Mouse (Mus musculus): ENCODE results near the gene Tbl2. TPM values are rescaled to one million over a fixed set of nuclear protein-coding genes. Genes with fewer than 3 reads are reported as not detected.

Tbl2 gene
- polyA plus RNA-seq, 1 experiment from 2014 or later, result 16.4 TPM

Small RNAs within 50 kb of the gene (microRNA-seq; reads per million reads assigned to microRNA genes)
- gene Gm25315, result not detected

Other genes with a start within 250 kb of the Tbl2 start
- not detected in 2 replicates for gene Tmem270, start 242.9 kb upstream of the Tbl2 start, polyA plus RNA-seq (2014; fragmentation: Nextera tagmentation; extraction: Ambion mirVana)
- gene Cldn13, start 234.1 kb upstream of the Tbl2 start, polyA plus RNA-seq (2014; fragmentation: Nextera tagmentation; extraction: Ambion mirVana), result 0.32 TPM in 1 of 2 replicates, not detected in the other
- gene Mettl27, start 217.3 kb upstream of the Tbl2 start, polyA plus RNA-seq (2014; fragmentation: Nextera tagmentation; extraction: Ambion mirVana), result 3.7 and 7.4 TPM in 2 replicates
- gene Cldn4, start 202.7 kb upstream of the Tbl2 start, polyA plus RNA-seq (2014; fragmentation: Nextera tagmentation; extraction: Ambion mirVana), result not detected in 2 replicates
- 0.48 and 0.57 TPM in 2 replicates for gene Cldn3, start 163.4 kb upstream of the Tbl2 start, polyA plus RNA-seq (2014; fragmentation: Nextera tagmentation; extraction: Ambion mirVana)
- gene Abhd11, start 140.5 kb upstream of the Tbl2 start, polyA plus RNA-seq (2014; fragmentation: Nextera tagmentation; extraction: Ambion mirVana), result 74.8 and 79.6 TPM in 2 replicates
- gene Stx1a, start 126.2 kb upstream of the Tbl2 start, polyA plus RNA-seq (2014; fragmentation: Nextera tagmentation; extraction: Ambion mirVana), result 120 and 132 TPM in 2 replicates
- gene Dnajc30, start 85.5 kb upstream of the Tbl2 start, polyA plus RNA-seq (2014; fragmentation: Nextera tagmentation; extraction: Ambion mirVana), result 42.2 and 47.0 TPM in 2 replicates
- gene Bud23, start 84.7 kb upstream of the Tbl2 start, polyA plus RNA-seq (2014; fragmentation: Nextera tagmentation; extraction: Ambion mirVana), result 60.3 and 72.5 TPM in 2 replicates
- gene Vps37d, start 71.4 kb upstream of the Tbl2 start, polyA plus RNA-seq (2014; fragmentation: Nextera tagmentation; extraction: Ambion mirVana), result 26.9 and 28.8 TPM in 2 replicates
- gene Mlxipl, start 59.8 kb upstream of the Tbl2 start, polyA plus RNA-seq (2014; fragmentation: Nextera tagmentation; extraction: Ambion mirVana), result 0.27 and 0.89 TPM in 2 replicates
- 40.0 and 41.6 TPM in 2 replicates for gene Bcl7b, start 18.6 kb downstream of the Tbl2 start, polyA plus RNA-seq (2014; fragmentation: Nextera tagmentation; extraction: Ambion mirVana)
- 35.0 and 37.3 TPM in 2 replicates for gene Baz1b, start 37.6 kb downstream of the Tbl2 start, polyA plus RNA-seq (2014; fragmentation: Nextera tagmentation; extraction: Ambion mirVana)
- gene Fzd9, start 101.6 kb downstream of the Tbl2 start, polyA plus RNA-seq (2014; fragmentation: Nextera tagmentation; extraction: Ambion mirVana), result 10.0 and 12.0 TPM in 2 replicates
- gene Fkbp6, start 200.4 kb downstream of the Tbl2 start, polyA plus RNA-seq (2014; fragmentation: Nextera tagmentation; extraction: Ambion mirVana), result not detected in 2 replicates
- gene Trim50, start 203.6 kb downstream of the Tbl2 start, polyA plus RNA-seq (2014; fragmentation: Nextera tagmentation; extraction: Ambion mirVana), result not detected in 2 replicates
- gene Nsun5, start 220.3 kb downstream of the Tbl2 start, polyA plus RNA-seq (2014; fragmentation: Nextera tagmentation; extraction: Ambion mirVana), result 22.8 and 23.0 TPM in 2 replicates
- 9.4 and 11.4 TPM in 2 replicates for gene Pom121, start 244.9 kb downstream of the Tbl2 start, polyA plus RNA-seq (2014; fragmentation: Nextera tagmentation; extraction: Ambion mirVana)

Measured in neural tube, embryonic 14.5 days (tissue).